Mouse (Mus musculus) embryonic facial prominence, embryonic 13.5 days (tissue): ENCODE measurements around the gene Cebpb. TPM values are rescaled to one million over a fixed set of nuclear protein-coding genes. Genes with fewer than 3 reads are reported as not detected.

ENCODE experiments used
- ATAC-seq: fragments of 200-750 bp; cut with Nextera tagmentation; 2 replicates; pipeline ENCODE4 v1.8.0; 2017; ENCODE audit warnings: low read depth; ENCODE audit not compliant: insufficient number of reproducible peaks, insufficient read depth, low FRiP score, low TSS enrichment
- H3K27ac ChIP-seq: fragments of 300-500 bp; sonication (generic); 2 replicates; pipeline ENCODE4 v1.5.1; 2015; ENCODE audit warnings: moderate library complexity, mild to moderate bottlenecking, inconsistent platforms
- H3K27me3 ChIP-seq: fragments of 300-500 bp; sonication (generic); 2 replicates; pipeline ENCODE4 v1.6.1; 2015; ENCODE audit warnings: mild to moderate bottlenecking, inconsistent platforms
- H3K36me3 ChIP-seq: fragments of 300-500 bp; sonication (generic); 2 replicates; pipeline ENCODE4 v1.6.1; 2015; ENCODE audit warnings: mild to moderate bottlenecking, inconsistent platforms
- H3K4me1 ChIP-seq: fragments of 300-500 bp; sonication (generic); 2 replicates; pipeline ENCODE4 v1.6.1; 2015; ENCODE audit warnings: inconsistent platforms
- H3K4me2 ChIP-seq: fragments of 300-500 bp; sonication (generic); 2 replicates; pipeline ENCODE4 v1.6.1; 2015; ENCODE audit warnings: moderate library complexity, mild to moderate bottlenecking, inconsistent platforms
- H3K4me3 ChIP-seq: fragments of 300-500 bp; sonication (generic); 2 replicates; pipeline ENCODE4 v1.5.1; 2015; ENCODE audit warnings: mild to moderate bottlenecking, inconsistent platforms
- H3K9ac ChIP-seq: fragments of 300-500 bp; sonication (generic); 2 replicates; pipeline ENCODE4 v1.6.1; 2015; ENCODE audit warnings: mild to moderate bottlenecking, inconsistent platforms
- H3K9me3 ChIP-seq: fragments of 300-500 bp; sonication (generic); 2 replicates; pipeline ENCODE4 v1.6.1; 2016; ENCODE audit warnings: inconsistent platforms
- WGBS: fragments of 180-500 bp; shearing (Covaris S2); methylation state at CpG from one replicate; pipeline ENCODE4 v1.1.7; 2015; ENCODE audit warnings: mixed read lengths; 5-methylcytosine and 5-hydroxymethylcytosine counted together
- polyA plus RNA-seq: library from polyadenylated mRNA; unstranded; fragments of >200 nt; fragmentation: Nextera tagmentation; extraction: Ambion mirVana; gene quantifications from 2 replicates; pipeline ENCODE4 v1.2.1, GENCODE M21; 2015

Gene Cebpb
- polyA plus RNA-seq, 1 experiment from 2014 or later, result 2.3 TPM

DNA sequence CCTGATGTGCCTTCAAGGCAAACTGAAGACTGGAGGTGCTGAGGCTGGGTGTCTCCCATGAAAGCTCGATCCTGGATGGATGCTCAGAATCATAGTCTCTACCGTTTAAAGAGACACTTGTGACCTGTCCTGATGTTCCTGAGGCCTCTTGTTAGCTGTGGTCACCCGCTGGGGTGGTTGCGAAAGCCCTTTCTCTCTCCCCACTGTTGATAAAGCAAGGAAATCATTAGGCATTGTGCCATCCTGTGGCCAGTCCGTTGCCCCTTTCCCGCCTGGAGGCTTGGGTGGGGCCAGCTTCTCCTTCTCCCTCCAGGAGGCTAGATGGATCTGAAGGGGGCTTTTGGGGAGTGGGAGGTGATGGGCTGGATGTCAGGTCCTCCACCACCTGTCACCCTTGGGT, 21.9 kb downstream of the Cebpb start:
- Histone ChIP-seq H3K36me3 (no peaks in the 10 kb centered on the region), H3K9me3 (no peaks in the 10 kb centered on the region), H3K4me2 (no peak overlapping the region), H3K27ac (no peak overlapping the region), H3K4me3 (no peak overlapping the region), H3K27me3 (no peaks in the 10 kb centered on the region), H3K4me1 (peaks cover 23% of the 10 kb centered on the region), H3K9ac (no peak overlapping the region)
- 62% methylated on average over 6 of the region's 6 CpGs for WGBS
- ATAC-seq, result no peak

DNA sequence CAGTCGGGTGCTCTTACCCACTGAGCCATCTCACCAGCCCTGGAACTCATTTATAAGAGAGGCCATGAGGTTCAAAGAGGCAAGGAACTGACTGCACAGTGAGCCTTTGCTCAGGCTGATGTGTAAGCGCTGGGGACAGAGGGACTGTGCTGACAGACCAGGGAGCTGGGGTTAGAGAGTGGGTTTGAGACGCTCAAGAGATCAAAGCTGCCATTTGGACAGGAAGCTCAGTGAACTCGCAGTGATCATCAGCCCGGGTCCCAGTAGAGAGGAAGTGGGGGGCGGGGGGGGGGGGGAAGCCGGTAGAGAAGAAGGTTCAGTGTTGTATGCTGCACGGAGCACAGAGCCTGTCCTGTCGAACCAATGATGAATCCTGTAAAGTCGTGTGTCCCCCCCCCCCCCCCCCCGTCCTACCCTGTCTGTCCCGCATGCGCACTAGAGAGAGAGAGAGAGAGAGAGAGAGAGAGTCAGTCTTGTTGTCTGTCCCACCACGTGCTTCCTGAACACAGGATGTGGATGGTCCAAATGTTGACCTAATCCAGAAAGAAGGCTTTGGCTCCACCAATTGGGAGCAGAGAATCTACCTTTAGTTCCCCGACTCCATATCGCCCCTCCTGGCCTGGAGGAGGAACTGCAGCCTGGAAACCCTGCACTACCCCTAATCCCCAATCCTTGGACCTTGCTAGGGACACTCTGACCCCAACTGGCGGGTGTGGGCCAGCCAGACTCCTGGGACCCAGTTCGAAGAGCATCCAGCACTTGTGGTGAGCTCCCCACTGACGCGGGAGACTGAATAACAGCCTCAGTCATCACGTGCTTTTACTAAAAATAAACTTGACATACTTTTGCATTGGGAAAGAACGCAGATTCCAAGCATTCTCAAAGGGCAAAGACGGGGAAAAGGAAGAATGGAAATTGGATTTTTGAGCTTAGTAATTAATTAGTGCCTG, 24.4 kb downstream of the Cebpb start:
- Histone ChIP-seq H3K27me3 (no peaks in the 10 kb centered on the region), H3K9ac (no peak overlapping the region), H3K9me3 (no peaks in the 10 kb centered on the region), H3K4me2 (no peak overlapping the region), H3K36me3 (no peaks in the 10 kb centered on the region), H3K4me1 (peaks cover 16% of the 10 kb centered on the region), H3K27ac (no peak overlapping the region), H3K4me3 (no peak overlapping the region)
- WGBS, result 59% methylated on average over 23 of the region's 23 CpGs
- ATAC-seq, result no peak

- H3K4me2 ChIP-seq, result no peak overlapping the region
- 89% methylated on average over 6 of the region's 6 CpGs for WGBS
- H3K4me1 ChIP-seq, result peaks cover 16% of the 10 kb centered on the region
- no peaks in the 10 kb centered on the region for H3K27me3 ChIP-seq
- no peak for ATAC-seq
- H3K27ac ChIP-seq, result no peak overlapping the region
- no peak overlapping the region for H3K4me3 ChIP-seq
- no peaks in the 10 kb centered on the region for H3K9me3 ChIP-seq
- H3K36me3 ChIP-seq, result no peaks in the 10 kb centered on the region
- no peak overlapping the region for H3K9ac ChIP-seq
These were observed 25.6 kb downstream of the Cebpb start for GRCm38 (mm10) chr2:167714298-167714697.

DNA sequence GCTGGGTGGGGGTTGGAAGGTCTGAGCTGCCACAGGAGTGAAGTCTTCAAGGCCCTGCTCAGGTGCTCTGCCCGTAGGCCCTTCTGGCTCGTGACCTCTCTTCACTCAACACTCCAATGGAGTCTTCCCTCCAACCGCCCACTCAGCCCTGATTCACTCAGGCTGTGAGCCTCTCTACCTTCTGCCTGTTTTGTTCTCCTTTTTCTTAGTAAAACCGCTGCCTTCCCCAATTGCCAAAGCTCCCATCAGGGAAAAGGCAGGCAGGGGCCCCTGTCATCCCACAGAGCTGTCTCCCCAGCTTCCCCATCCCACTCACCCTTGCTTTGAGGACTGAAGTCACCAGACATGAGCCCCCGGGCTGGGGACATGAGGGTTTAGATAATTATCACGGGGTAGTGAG, 26.3 kb downstream of the Cebpb start:
- Histone ChIP-seq H3K27me3 (no peaks in the 10 kb centered on the region), H3K27ac (no peak overlapping the region), H3K4me3 (no peak overlapping the region), H3K9ac (0 out of 2 replicates have a peak overlapping the region, but pooled peaks have one; percentile 11), H3K4me2 (no peak overlapping the region), H3K9me3 (no peaks in the 10 kb centered on the region), H3K36me3 (no peaks in the 10 kb centered on the region), H3K4me1 (peaks cover 14% of the 10 kb centered on the region)
- 69% methylated on average over 6 of the region's 6 CpGs for whole genome bisulfite sequencing
- ATAC-seq, result no peak

- Histone ChIP-seq H3K4me1 (peaks cover 15% of the 10 kb centered on the region), H3K36me3 (no peaks in the 10 kb centered on the region), H3K4me3 (no peak overlapping the region), H3K27me3 (peaks cover 3% of the 10 kb centered on the region; the same call in 1 of the 2 replicates), H3K27ac (no peak overlapping the region), H3K9ac (no peak overlapping the region), H3K9me3 (no peaks in the 10 kb centered on the region), H3K4me2 (no peak overlapping the region)
- WGBS, result 63% methylated on average over 1 of the region's 1 CpGs
- no peak for ATAC-seq
These were observed 28.5 kb downstream of the Cebpb start for GRCm38 (mm10) chr2:167717208-167717607.

GRCm38 (mm10) chr2:167719520-167719919, 30.8 kb downstream of the Cebpb start:
- Histone ChIP-seq H3K4me1 (peaks cover 15% of the 10 kb centered on the region), H3K4me3 (no peak overlapping the region), H3K27ac (no peak overlapping the region), H3K9ac (no peak overlapping the region), H3K36me3 (no peaks in the 10 kb centered on the region), H3K27me3 (peaks cover 7% of the 10 kb centered on the region), H3K9me3 (no peaks in the 10 kb centered on the region), H3K4me2 (no peak overlapping the region)
- 74% methylated on average over 4 of the region's 4 CpGs for WGBS
- no peak for ATAC-seq

DNA sequence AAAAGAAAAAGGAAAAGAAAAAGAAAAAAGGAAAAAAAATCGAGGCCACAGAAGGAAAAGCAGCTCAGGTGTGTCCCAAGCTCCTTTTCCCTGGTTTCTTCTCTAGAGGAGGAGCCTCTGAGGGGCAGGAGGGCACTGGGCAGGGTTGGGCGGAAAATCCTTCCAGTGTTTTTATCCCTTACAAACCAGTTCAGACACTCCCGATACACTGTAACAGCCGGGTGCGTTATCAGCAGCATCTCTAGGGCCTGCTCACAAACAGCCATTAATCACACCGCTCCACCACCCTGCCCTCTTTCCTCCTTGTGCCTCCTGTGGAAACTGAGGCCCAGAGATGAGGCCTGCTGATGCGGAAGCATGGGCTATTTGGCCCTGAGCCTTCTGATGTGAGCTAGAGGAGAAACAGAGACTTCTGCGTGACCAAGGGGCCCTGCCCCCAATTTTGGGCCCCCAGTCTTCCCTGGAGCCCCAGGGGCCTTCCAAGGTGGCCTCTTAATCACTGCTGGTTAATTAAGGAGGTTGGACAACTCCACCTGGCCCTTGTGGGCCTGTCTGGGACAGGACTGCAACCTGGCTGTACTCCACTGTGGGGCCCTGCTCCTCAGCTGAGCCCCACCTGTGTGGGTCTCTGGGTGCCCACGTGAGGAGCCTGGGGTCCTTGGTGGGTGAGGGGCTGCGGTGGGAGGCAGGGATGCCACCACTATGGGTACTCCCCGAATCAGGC, 32.6 kb downstream of the Cebpb start:
- H3K4me3 ChIP-seq, result no peak overlapping the region
- H3K9ac ChIP-seq, result 0 out of 2 replicates have a peak overlapping the region, but pooled peaks have one; percentile 11
- H3K4me2 ChIP-seq, result no peak overlapping the region
- no peaks in the 10 kb centered on the region for H3K9me3 ChIP-seq
- WGBS, result 74% methylated on average over 11 of the region's 11 CpGs
- no peak for ATAC-seq
- peaks cover 11% of the 10 kb centered on the region for H3K4me1 ChIP-seq
- no peak overlapping the region for H3K27ac ChIP-seq
- peaks cover 7% of the 10 kb centered on the region for H3K27me3 ChIP-seq
- no peaks in the 10 kb centered on the region for H3K36me3 ChIP-seq

DNA sequence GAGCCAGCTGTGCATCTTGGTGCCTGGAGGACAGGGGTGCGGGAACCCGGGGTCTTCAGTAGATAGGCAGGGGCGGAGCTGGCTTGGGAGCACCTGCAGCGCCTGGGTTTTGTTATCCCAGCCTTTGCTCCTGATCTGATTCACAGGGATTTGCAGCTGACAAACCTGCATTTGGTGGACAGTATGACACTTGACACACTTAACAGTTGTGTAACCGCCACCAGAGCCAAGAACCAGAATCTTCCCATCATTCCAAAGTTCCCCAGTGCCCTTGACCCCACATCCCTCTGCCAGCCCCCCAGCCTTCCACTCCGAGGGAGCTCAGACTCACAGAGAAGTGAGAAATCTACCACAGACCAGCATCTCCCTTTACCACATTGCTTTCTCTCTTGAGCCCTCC, 33.8 kb downstream of the Cebpb start:
- H3K4me1 ChIP-seq, result peaks cover 20% of the 10 kb centered on the region
- H3K4me3 ChIP-seq, result no peak overlapping the region
- peaks cover 7% of the 10 kb centered on the region for H3K27me3 ChIP-seq
- no peak overlapping the region for H3K9ac ChIP-seq
- H3K27ac ChIP-seq, result no peak overlapping the region
- H3K36me3 ChIP-seq, result no peaks in the 10 kb centered on the region
- no peak for ATAC-seq
- 60% methylated on average over 6 of the region's 6 CpGs for WGBS
- no peak overlapping the region for H3K4me2 ChIP-seq
- H3K9me3 ChIP-seq, result no peaks in the 10 kb centered on the region

GRCm38 (mm10) chr2:167723589-167724206, 35.0 kb downstream of the Cebpb start:
- Histone ChIP-seq H3K4me1 (peaks cover 24% of the 10 kb centered on the region), H3K36me3 (no peaks in the 10 kb centered on the region), H3K27ac (no peak overlapping the region; the same call in 1 of the 2 replicates), H3K4me3 (no peak overlapping the region), H3K4me2 (no peak overlapping the region), H3K27me3 (peaks cover 7% of the 10 kb centered on the region), H3K9ac (no peak overlapping the region), H3K9me3 (no peaks in the 10 kb centered on the region)
- WGBS, result 75% methylated on average over 11 of the region's 11 CpGs
- no peak for ATAC-seq

DNA sequence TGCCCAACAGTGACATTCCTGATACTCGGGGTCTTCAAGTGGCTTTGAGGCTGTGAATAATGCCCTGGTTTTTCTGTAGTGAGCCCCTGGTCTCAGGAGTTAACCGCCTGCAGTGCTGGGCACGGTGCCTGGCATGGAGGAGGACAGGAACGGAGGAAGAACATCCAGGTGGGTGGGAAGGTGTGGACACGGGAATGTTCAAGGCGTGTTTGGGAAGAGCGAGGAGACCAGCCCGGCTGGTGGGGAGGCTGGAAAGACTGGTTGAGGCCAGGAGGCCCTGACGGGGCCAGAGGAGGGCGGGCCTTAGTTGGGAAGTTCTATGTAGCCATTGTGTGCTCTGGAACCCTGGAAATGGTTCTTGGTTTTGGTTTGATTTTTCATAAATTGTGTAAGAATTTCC, 37.2 kb downstream of the Cebpb start:
- Histone ChIP-seq H3K27me3 (peaks cover 7% of the 10 kb centered on the region), H3K4me1 (peaks cover 37% of the 10 kb centered on the region), H3K9ac (no peak overlapping the region), H3K4me3 (no peak overlapping the region), H3K4me2 (no peak overlapping the region), H3K36me3 (no peaks in the 10 kb centered on the region), H3K27ac (no peak overlapping the region), H3K9me3 (no peaks in the 10 kb centered on the region)
- 87% methylated on average over 10 of the region's 10 CpGs for WGBS
- ATAC-seq, result no peak

GRCm38 (mm10) chr2:167727161-167727560, 38.4 kb downstream of the Cebpb start:
- peak; percentile 60; the same call in 1 of the 2 replicates for ATAC-seq
- H3K9me3 ChIP-seq, result no peaks in the 10 kb centered on the region
- H3K9ac ChIP-seq, result 0 out of 2 replicates have a peak overlapping the region, but pooled peaks have one; percentile 21
- WGBS, result 27% methylated on average over 13 of the region's 13 CpGs
- peak overlapping the region; percentile 39 for H3K27ac ChIP-seq
- H3K36me3 ChIP-seq, result no peaks in the 10 kb centered on the region
- H3K4me1 ChIP-seq, result peaks cover 34% of the 10 kb centered on the region
- H3K27me3 ChIP-seq, result peaks cover 5% of the 10 kb centered on the region; the same call in 1 of the 2 replicates
- H3K4me2 ChIP-seq, result no peak overlapping the region
- H3K4me3 ChIP-seq, result no peak overlapping the region
